ENCODE assay signal across 4 mouse cellular contexts in genomic region chr15:99822501-99822900, GRCm38 (mm10). TPM values are rescaled to one million over a fixed set of nuclear protein-coding genes. Genes with fewer than 3 reads are reported as not detected.
DNase-seq lines count a peak whose midpoint lies in the region; ATAC-seq and TF ChIP-seq lines count a peak whose summit lies in the region.
"Not testable (repeated sequence)": the region's sequence is repeated elsewhere in the genome, so short reads cannot be mapped to it uniquely, and the experiment has no call there.

No protein-coding gene starts in this region.

- TF ChIP-seq CTCF in kidney, adult 2 months (conservative IDR thresholded peaks at IDR 0.05; ENCODE audit: insufficient read depth, insufficient read length, low read depth, low read length) = not testable (repeated sequence)

- not testable (repeated sequence) for H3K4me2 ChIP-seq in heart, embryonic 12.5 days

- H3K4me1 ChIP-seq in heart, embryonic 12.5 days (replicated peaks) = peaks cover 16% of the 10 kb centered on the region
- H3K4me1 ChIP-seq in kidney, adult 2 months (ENCODE audit: control insufficient read depth, insufficient read depth, low read length) = not testable (repeated sequence)

- not testable (repeated sequence) for ATAC-seq in heart, embryonic 12.5 days (ENCODE audit: insufficient number of reproducible peaks, low FRiP score)

- H3K79me2 ChIP-seq in macrophage (ENCODE audit: inconsistent target) = peaks cover 27% of the 10 kb centered on the region

- not testable (repeated sequence) for H3K27me3 ChIP-seq in heart, embryonic 12.5 days (replicated peaks); kidney, adult 2 months (replicated peaks; ENCODE audit: control insufficient read depth, insufficient read depth, low read length)

- not testable (repeated sequence) for H3K9ac ChIP-seq in heart, embryonic 12.5 days

- not testable (repeated sequence) for H3K9me3 ChIP-seq in heart, embryonic 12.5 days (replicated peaks)

- 0 out of 2 replicates have a peak overlapping the region, but pooled peaks have one; percentile 14 for H3K27ac ChIP-seq in heart, embryonic 12.5 days (ENCODE audit: poor library complexity, severe bottlenecking)
- peak overlapping the region; percentile 74 for H3K27ac ChIP-seq in kidney, adult 2 months (ENCODE audit: insufficient read depth, low read depth, low read length)
- H3K27ac ChIP-seq in macrophage = peak overlapping the region; percentile 58

- not testable (repeated sequence) for H3K36me3 ChIP-seq in heart, embryonic 12.5 days; kidney, adult 2 months (ENCODE audit: control insufficient read depth, insufficient read depth, low read length); macrophage (ENCODE audit: inconsistent target)

- peak; percentile 70 for DNase-seq in kidney, adult 2 months
- DNase-seq in kidney, postnatal 25 days = peak; percentile 44 to 56

- TF ChIP-seq POLR2A in kidney, adult 2 months (IDR thresholded peaks at IDR 0.05; ENCODE audit: low read depth, low read length) = not testable (repeated sequence)

- 87% methylated on average over 13 of the region's 13 CpGs for WGBS in heart, embryonic 12.5 days
- WGBS in kidney, adult 2 months = 58% methylated on average over 13 of the region's 13 CpGs
- WGBS in macrophage (ENCODE audit: missing documents) = 95% methylated on average over 9 of the region's 13 CpGs

- not testable (repeated sequence) for H3K4me3 ChIP-seq in heart, embryonic 12.5 days; kidney, adult 2 months (ENCODE audit: insufficient read depth, low read depth, low read length); macrophage (ENCODE audit: inconsistent target)

RNA-seq across cellular contexts. Expression of gene Cers5, which starts 49.8 kb away (rescaled TPM):
- polyA plus RNA-seq in heart, embryonic 12.5 days (2016; fragmentation: Nextera tagmentation; extraction: Ambion mirVana) = 53.9 and 55.4 TPM in 2 replicates
- 28.7 and 31.8 TPM in 2 replicates for polyA plus RNA-seq in kidney, adult 2 months (2012; rRNA removed)
- total RNA-seq in macrophage (2018; cell fraction: chromatin; rRNA removed) = 10 to 100 TPM; 11.1 to 77.2 (median 45.3) TPM
- total RNA-seq in macrophage (2018; cell fraction: cytosol; rRNA removed) = 10 to 100 TPM; 20.4 to 46.7 (median 31.2) TPM
- total RNA-seq in macrophage (2018; cell fraction: nucleus; rRNA removed) = 10 to 100 TPM; 12.9 to 83.5 (median 40.7) TPM
- 30.6 to 52.5 TPM (median 40.5 TPM) in 3 replicates for polyA plus RNA-seq in macrophage (2018)

RNA-seq across cellular contexts. Expression of gene Lima1, which starts 52.8 kb away (rescaled TPM):
- polyA plus RNA-seq in heart, embryonic 12.5 days (2016; fragmentation: Nextera tagmentation; extraction: Ambion mirVana) = 24.6 and 25.5 TPM in 2 replicates
- 29.9 and 32.7 TPM in 2 replicates for polyA plus RNA-seq in kidney, adult 2 months (2012; rRNA removed)
- total RNA-seq in macrophage (2018; cell fraction: chromatin; rRNA removed) = 100 to 1,000 TPM in 18 of 26 experiments, 10 to 100 TPM in 8; 46.4 to 361 (median 119) TPM
- 100 to 1,000 TPM in 1 of 26 experiments, 10 to 100 TPM in 25; 34.0 to 109 (median 53.6) TPM for total RNA-seq in macrophage (2018; cell fraction: cytosol; rRNA removed)
- 100 to 1,000 TPM in 5 of 26 experiments, 10 to 100 TPM in 21; 36.8 to 152 (median 80.4) TPM for total RNA-seq in macrophage (2018; cell fraction: nucleus; rRNA removed)
- 43.9 to 108 TPM (median 59.6 TPM) in 3 replicates for polyA plus RNA-seq in macrophage (2018)

Comparison
In these comparisons a context has a peak if more than half of its experiments do, and no peak if none do; other contexts are left out.
1. H3K27ac ChIP-seq: peak in every context shown above with its lines; median percentile 74 in kidney, adult 2 months; 58 in macrophage; 14 in heart, embryonic 12.5 days.